Mouse (Mus musculus) cerebellum, adult 2 months (tissue): Measurements from ENCODE around the gene Aven. TPM values are rescaled to one million over a fixed set of nuclear protein-coding genes. Genes with fewer than 3 reads are reported as not detected.

ENCODE experiments used
- DNase-seq, 2 experiments: peaks; one replicate each; pipeline ENCODE4 v3.0.0; 2021
- H3K27ac ChIP-seq: fragments of 200-500 bp; 2 replicates; pipeline ENCODE4 v1.5.1; 2012; ENCODE audit warnings: low read length, control low read depth, inconsistent platforms; ENCODE audit not compliant: insufficient read depth
- H3K27me3 ChIP-seq: fragments of 200-500 bp; 2 replicates; pipeline ENCODE4 v1.6.1; 2012; ENCODE audit warnings: inconsistent platforms, mild to moderate bottlenecking, low read length, moderate library complexity; ENCODE audit not compliant: control insufficient read depth, insufficient read depth
- H3K4me1 ChIP-seq: fragments of 200-500 bp; 2 replicates; pipeline ENCODE4 v1.6.1; 2011; ENCODE audit warnings: low read length; ENCODE audit not compliant: control insufficient read depth, insufficient read depth
- H3K4me3 ChIP-seq: fragments of 200-500 bp; replicated peaks from 2 replicates; pipeline ENCODE3; 2011; ENCODE audit warnings: mild to moderate bottlenecking, low read depth, low read length, control low read depth; ENCODE audit not compliant: insufficient read depth
- CTCF ChIP-seq: fragments of 200-500 bp; IDR thresholded peaks from 2 replicates; pipeline ENCODE4 v1.5.1; 2011; ENCODE audit warnings: low read depth, mild to moderate bottlenecking, control low read depth, low read length, moderate library complexity, borderline replicate concordance; ENCODE audit not compliant: insufficient read depth
- POLR2A ChIP-seq: fragments of 200-500 bp; IDR thresholded peaks from 2 replicates; pipeline ENCODE4 v1.6.1; 2011; ENCODE audit warnings: low read length, control low read depth, borderline replicate concordance; ENCODE audit not compliant: insufficient read depth
- WGBS: fragments of 180-500 bp; shearing (Covaris S2); methylation state at CpG from one replicate; pipeline ENCODE4 v1.1.7; 2018; 5-methylcytosine and 5-hydroxymethylcytosine counted together
- polyA plus RNA-seq: library from polyadenylated mRNA; depleted of rRNA; stranded (reverse); fragments of >200 nt; gene quantifications from 2 replicates; pipeline ENCODE4 v1.2.3, GENCODE M21; 2012

Gene Aven
- polyA plus RNA-seq, 1 experiment = 19.1 TPM

GRCm38 (mm10) chr2:112602487-112602886 lies 109.7 kb downstream of the Aven start:
- Histone ChIP-seq H3K4me1 (peaks cover 6% of the 10 kb centered on the region), H3K27me3 (no peaks in the 10 kb centered on the region), H3K4me3 (no peak overlapping the region), H3K27ac (no peak overlapping the region)
- TF ChIP-seq CTCF = no peak
- no peak for TF ChIP-seq POLR2A
- no peak for DNase-seq
- WGBS = 77% methylated on average over 8 of the region's 8 CpGs

GRCm38 (mm10) chr2:112606536-112606935 lies 113.8 kb downstream of the Aven start:
- TF ChIP-seq POLR2A (no peak), CTCF (no peak)
- WGBS = 68% methylated on average over 3 of the region's 3 CpGs
- Histone ChIP-seq H3K4me1 (no peaks in the 10 kb centered on the region), H3K27me3 (no peaks in the 10 kb centered on the region), H3K27ac (no peak overlapping the region), H3K4me3 (no peak overlapping the region)
- peak in 1 of 2 experiments; percentile 46 for DNase-seq

GRCm38 (mm10) chr2:112612628-112613027 lies 119.9 kb downstream of the Aven start:
- Histone ChIP-seq H3K27me3 (no peaks in the 10 kb centered on the region; the same call in 1 of the 2 replicates), H3K27ac (no peak overlapping the region), H3K4me1 (peaks cover 3% of the 10 kb centered on the region; the same call in 1 of the 2 replicates), H3K4me3 (no peak overlapping the region)
- DNase-seq = no peak
- WGBS = 73% methylated on average over 3 of the region's 3 CpGs
- TF ChIP-seq CTCF (no peak), POLR2A (no peak)

GRCm38 (mm10) chr2:112614375-112614774 lies 121.6 kb downstream of the Aven start:
- TF ChIP-seq CTCF (no peak), POLR2A (no peak)
- WGBS = 18% methylated on average over 7 of the region's 7 CpGs
- no peak overlapping the region for H3K4me3 ChIP-seq
- peaks cover 3% of the 10 kb centered on the region; the same call in 1 of the 2 replicates for H3K4me1 ChIP-seq
- no peak overlapping the region for H3K27ac ChIP-seq
- no peaks in the 10 kb centered on the region; the same call in 1 of the 2 replicates for H3K27me3 ChIP-seq
- no peak for DNase-seq

- WGBS = 49% methylated on average over 3 of the region's 3 CpGs
- H3K4me1 ChIP-seq = peaks cover 3% of the 10 kb centered on the region; the same call in 1 of the 2 replicates
Observed at GRCm38 (mm10) chr2:112617206-112617605, 124.4 kb downstream of the Aven start.

GRCm38 (mm10) chr2:112625156-112625555 lies 132.4 kb downstream of the Aven start:
- Histone ChIP-seq H3K27ac (no peak overlapping the region), H3K4me3 (no peak overlapping the region), H3K4me1 (no peaks in the 10 kb centered on the region), H3K27me3 (no peaks in the 10 kb centered on the region)
- WGBS = 93% methylated on average over 3 of the region's 3 CpGs
- no peak for TF ChIP-seq CTCF
- no peak for TF ChIP-seq POLR2A
- no peak for DNase-seq

More at GRCm38 (mm10) chr2:112617206-112617605, 124.4 kb downstream of the Aven start:
- Histone ChIP-seq H3K4me3 (no peak overlapping the region), H3K27me3 (no peaks in the 10 kb centered on the region; the same call in 1 of the 2 replicates), H3K27ac (no peak overlapping the region)
- no peak for DNase-seq
- TF ChIP-seq POLR2A = no peak
- no peak for TF ChIP-seq CTCF

GRCm38 (mm10) chr2:112630669-112631068 lies 137.9 kb downstream of the Aven start:
- Histone ChIP-seq H3K27me3 (no peaks in the 10 kb centered on the region), H3K27ac (no peak overlapping the region), H3K4me1 (no peaks in the 10 kb centered on the region), H3K4me3 (no peak overlapping the region)
- TF ChIP-seq CTCF = no peak
- no peak for TF ChIP-seq POLR2A
- 66% methylated on average over 11 of the region's 11 CpGs for WGBS
- no peak for DNase-seq

GRCm38 (mm10) chr2:112632536-112632935 lies 139.8 kb downstream of the Aven start:
- 92% methylated on average over 9 of the region's 9 CpGs for WGBS
- H3K27me3 ChIP-seq = no peaks in the 10 kb centered on the region
- no peak for DNase-seq
- no peak overlapping the region for H3K27ac ChIP-seq
- peaks cover 4% of the 10 kb centered on the region for H3K4me1 ChIP-seq
- no peak overlapping the region for H3K4me3 ChIP-seq
- TF ChIP-seq CTCF = no peak
- TF ChIP-seq POLR2A = no peak
